Mouse (Mus musculus) E14TG2a.4 (cell line): ENCODE measurements at regions not wholly inside any gene's neighbourhood (a gene's known extent, or its start where the extent isn't known, plus 50 kb on each side); places are given as distances from the start of the nearest gene placed in this dataset.

Source experiments
- CTCF ChIP-seq: conservative IDR thresholded peaks from 2 replicates; pipeline ENCODE4 v1.5.1; 2014; ENCODE audit warnings: low read length
- POU5F1 ChIP-seq: IDR thresholded peaks from 2 replicates; pipeline ENCODE4 v1.6.1; 2014; ENCODE audit warnings: low read length, borderline replicate concordance

- TF ChIP-seq CTCF (no peak), POU5F1 (no peak)
Observed at GRCm38 (mm10) chr2:51049834-51050170, 99.1 kb downstream of the Rnd3 start.
